Mouse (Mus musculus): ENCODE data around the gene Phlda3. TPM values are rescaled to one million over a fixed set of nuclear protein-coding genes. Genes with fewer than 3 reads are reported as not detected.
A peak's percentile ranks its signal among the peaks of the same experiment; 100 is the strongest.

Phlda3 gene
- polyA plus RNA-seq, 1 experiment from 2014 or later: 87.5 TPM

DNA sequence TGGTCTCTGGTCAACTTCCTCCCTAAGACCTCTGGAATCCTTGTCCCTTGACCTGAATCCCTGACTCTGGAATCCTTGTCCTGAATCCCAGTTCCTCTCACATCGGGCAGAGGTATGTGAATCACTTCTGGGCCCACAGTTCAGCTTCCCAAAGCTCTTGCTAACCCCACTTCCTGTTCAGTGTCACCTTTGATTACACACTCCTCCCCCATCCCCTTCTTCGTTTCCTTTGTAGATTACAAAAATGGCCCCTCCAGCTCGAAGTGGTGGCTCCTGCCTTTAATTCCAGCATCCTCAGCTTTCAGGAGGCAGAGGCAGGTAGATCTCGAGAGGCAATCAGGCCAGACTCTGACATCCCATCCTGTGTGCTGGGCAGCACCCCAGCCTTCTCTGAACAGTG is 51.7 kb downstream of the Phlda3 start:
- WGBS: 50% methylated on average over 4 of the region's 4 CpGs
- Histone ChIP-seq H3K27me3 (ENCODE audit: insufficient read depth, low read length) (peaks cover 32% of the 10 kb centered on the region), H3K4me3 (ENCODE audit: low read length) (no peak overlapping the region), H3K27ac (ENCODE audit: low read length) (no peak overlapping the region), H3K36me3 (ENCODE audit: insufficient read depth, low read length) (no peaks in the 10 kb centered on the region), H3K4me2 (replicated peaks; ENCODE audit: low read depth, low read length) (no peak overlapping the region), H3K9me3 (ENCODE audit: low read length) (no peaks in the 10 kb centered on the region), H3K9ac (replicated peaks; ENCODE audit: low read length) (no peak overlapping the region), H3K4me1 (ENCODE audit: insufficient read depth, low read length) (peaks cover 57% of the 10 kb centered on the region)
- ATAC-seq (ENCODE audit: low FRiP score, low TSS enrichment): no peak

DNA sequence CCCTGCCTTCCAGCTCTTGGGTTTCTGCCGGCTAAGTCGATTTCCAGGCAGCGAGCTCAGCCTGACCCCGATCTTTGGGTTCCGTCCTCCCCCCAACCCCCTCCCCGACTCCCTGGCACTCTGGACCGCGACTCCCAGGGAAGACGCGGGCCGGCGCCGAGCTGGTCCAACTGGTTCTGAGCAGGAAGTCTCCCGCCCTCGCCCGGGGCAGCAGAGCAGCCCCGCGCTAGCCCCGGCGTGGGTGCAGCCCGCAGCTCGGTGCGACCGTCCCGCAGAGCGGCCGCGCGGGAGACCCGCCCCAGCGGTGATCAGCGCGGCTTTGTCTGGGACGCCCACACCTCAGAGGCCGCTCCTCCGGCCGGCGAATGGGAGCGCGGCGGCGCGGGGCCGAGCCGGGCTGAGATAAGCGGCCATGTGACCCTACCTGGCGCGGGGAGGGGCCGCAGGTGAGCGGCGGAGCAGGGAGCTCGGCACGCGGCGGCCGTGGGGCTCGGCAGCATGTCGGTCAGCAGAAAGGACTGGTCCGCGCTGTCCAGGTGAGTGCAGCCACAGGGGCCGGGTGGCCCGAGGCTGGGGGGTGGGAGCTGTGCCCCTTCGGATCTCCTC is 52.7 kb downstream of the Phlda3 start, which contains the start of gene Lad1:
Gene Lad1 (plus strand): TSS at position 118 of the 606 bp plus-strand sequence.
- peak within 1 kb of the TSS; percentile 93 for H3K4me2 ChIP-seq (replicated peaks; ENCODE audit: low read depth, low read length)
- H3K4me1 ChIP-seq (ENCODE audit: insufficient read depth, low read length): peaks cover 50% of the 10 kb centered on the region
- peak within 1 kb of the TSS; percentile 28; the same call in 1 of the 2 replicates for H3K27ac ChIP-seq (ENCODE audit: low read length)
- ATAC-seq (ENCODE audit: low FRiP score, low TSS enrichment): peak; percentile 50
- H3K9me3 ChIP-seq (ENCODE audit: low read length): no peaks in the 10 kb centered on the region
- under 1% methylated on average over 59 of the region's 63 CpGs for WGBS
- H3K27me3 ChIP-seq (ENCODE audit: insufficient read depth, low read length): peaks cover 32% of the 10 kb centered on the region
- peak within 1 kb of the TSS; percentile 63 for H3K4me3 ChIP-seq (ENCODE audit: low read length)
- H3K9ac ChIP-seq (replicated peaks; ENCODE audit: low read length): peak within 1 kb of the TSS; percentile 73
- no peaks in the 10 kb centered on the region for H3K36me3 ChIP-seq (ENCODE audit: insufficient read depth, low read length)

Other genes starting within 250 kb of the Phlda3 start
- gene Nav1, start 158.8 kb upstream of the Phlda3 start, polyA plus RNA-seq (2015; fragmentation: Nextera tagmentation; extraction: Ambion mirVana): 12.2 and 16.8 TPM in 2 replicates
- 141 and 157 TPM in 2 replicates for gene Csrp1, start 46.1 kb upstream of the Phlda3 start, polyA plus RNA-seq (2015; fragmentation: Nextera tagmentation; extraction: Ambion mirVana)
- gene Tnni1, start 13.3 kb downstream of the Phlda3 start, polyA plus RNA-seq (2015; fragmentation: Nextera tagmentation; extraction: Ambion mirVana): 21.9 and 23.5 TPM in 2 replicates
- gene Lad1, start 52.5 kb downstream of the Phlda3 start, polyA plus RNA-seq (2015; fragmentation: Nextera tagmentation; extraction: Ambion mirVana): 29.1 and 30.8 TPM in 2 replicates
- gene Tnnt2, start 70.2 kb downstream of the Phlda3 start, polyA plus RNA-seq (2015; fragmentation: Nextera tagmentation; extraction: Ambion mirVana): 9.4 and 37.2 TPM in 2 replicates
- 0.24 and 0.44 TPM in 2 replicates for gene Pkp1, start 153.1 kb downstream of the Phlda3 start, polyA plus RNA-seq (2015; fragmentation: Nextera tagmentation; extraction: Ambion mirVana)
- 0.17 and 0.30 TPM in 2 replicates for gene Igfn1, start 240.2 kb downstream of the Phlda3 start, polyA plus RNA-seq (2015; fragmentation: Nextera tagmentation; extraction: Ambion mirVana)
- gene Tmem9, start 242.0 kb downstream of the Phlda3 start, polyA plus RNA-seq (2015; fragmentation: Nextera tagmentation; extraction: Ambion mirVana): 260 and 268 TPM in 2 replicates